Mouse (Mus musculus): ENCODE results near the gene Slc18a3.

DNA sequence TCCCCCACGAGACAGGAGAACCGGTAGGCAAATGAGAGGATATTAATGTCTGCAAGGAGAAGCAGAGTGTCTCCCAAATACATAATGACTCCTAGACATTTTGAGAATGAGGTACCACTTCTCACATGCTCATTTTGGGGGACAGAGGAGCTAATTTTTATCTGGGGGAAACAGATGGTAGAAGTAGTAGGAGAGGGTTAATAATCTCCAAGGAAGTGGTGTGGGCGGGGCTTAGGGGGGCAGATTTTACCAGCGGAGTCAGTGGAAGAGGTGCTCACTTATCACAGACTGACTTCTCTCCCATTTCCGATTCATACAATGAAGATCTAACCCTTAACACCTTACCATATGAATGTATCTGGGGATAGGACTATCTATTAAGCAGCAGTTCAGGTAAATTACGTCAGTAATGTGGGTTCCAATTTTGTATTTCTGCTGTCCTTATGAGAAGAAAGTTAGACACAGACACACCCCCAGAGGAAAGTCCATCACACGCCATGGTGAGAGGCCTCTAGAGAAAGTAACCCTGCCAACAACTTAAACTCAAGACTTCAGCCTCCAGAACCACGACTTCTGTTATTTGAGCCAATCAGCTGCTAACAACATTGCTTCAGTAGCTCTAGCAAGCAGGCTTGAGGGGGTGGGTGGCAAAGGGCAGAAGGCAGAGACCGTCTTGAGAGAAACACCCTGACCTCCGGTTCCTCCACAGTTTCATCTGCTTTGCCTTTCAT lies 43.6 kb upstream of the Slc18a3 start:
- TF ChIP-seq POLR2A (IDR thresholded peaks at IDR 0.05; ENCODE audit: borderline replicate concordance, insufficient read depth, low read length) (no peak), CTCF (IDR thresholded peaks at IDR 0.05; ENCODE audit: borderline replicate concordance, insufficient read depth, low read depth, low read length) (no peak)

All from cerebellum, adult 2 months (tissue).